Mouse (Mus musculus) cerebral cortex, adult 2 months (tissue): Measurements from ENCODE around the gene 4931428L18Rik.

Experiments
- WGBS: fragments of 180-500 bp; shearing (Covaris S2); methylation state at CpG from one replicate; pipeline ENCODE4 v1.1.7; 2018; 5-methylcytosine and 5-hydroxymethylcytosine counted together

The 4931428L18Rik gene

GRCm38 (mm10) chr1:31222564-31222963 is at the start of gene 4931428L18Rik, which contains the start of gene Pih1d3:
Gene 4931428L18Rik, minus strand, starts transcription at chr1:31222684.
Gene Pih1d3, plus strand, starts transcription at chr1:31222838.
- 76% methylated on average over 7 of the region's 7 CpGs for WGBS

GRCm38 (mm10) chr1:31260218-31260923 is 37.9 kb upstream of the 4931428L18Rik start:
- 33% methylated on average over 10 of the region's 10 CpGs for WGBS

GRCm38 (mm10) chr1:31220599-31221250 is 1.8 kb downstream of the 4931428L18Rik start:
- 83% methylated on average over 4 of the region's 4 CpGs for WGBS

GRCm38 (mm10) chr1:31214831-31215230 is 7.7 kb downstream of the 4931428L18Rik start:
- 90% methylated on average over 1 of the region's 1 CpGs for WGBS

- WGBS, result under 1% methylated on average over 5 of the region's 5 CpGs
Observed at GRCm38 (mm10) chr1:31210144-31210543, 12.3 kb downstream of the 4931428L18Rik start.

GRCm38 (mm10) chr1:31205770-31206169 is 16.7 kb downstream of the 4931428L18Rik start:
- WGBS, result 62% methylated on average over 3 of the region's 3 CpGs

GRCm38 (mm10) chr1:31205346-31205745 is 17.1 kb downstream of the 4931428L18Rik start:
- WGBS, result 39% methylated on average over 7 of the region's 7 CpGs

GRCm38 (mm10) chr1:31203771-31204170 is 18.7 kb downstream of the 4931428L18Rik start:
- 73% methylated on average over 10 of the region's 10 CpGs for WGBS

GRCm38 (mm10) chr1:31196959-31197358 is 25.5 kb downstream of the 4931428L18Rik start:
- WGBS, result 76% methylated on average over 3 of the region's 3 CpGs

- 88% methylated on average over 1 of the region's 1 CpGs for WGBS
Observed at GRCm38 (mm10) chr1:31195633-31196032, 26.9 kb downstream of the 4931428L18Rik start.

GRCm38 (mm10) chr1:31190237-31190866 is 32.1 kb downstream of the 4931428L18Rik start:
- WGBS, result 87% methylated on average over 10 of the region's 10 CpGs

GRCm38 (mm10) chr1:31178264-31178663 is 44.2 kb downstream of the 4931428L18Rik start:
- 15% methylated on average over 1 of the region's 1 CpGs for WGBS

- WGBS, result 79% methylated on average over 5 of the region's 5 CpGs
Observed at GRCm38 (mm10) chr1:31176101-31176500, 46.4 kb downstream of the 4931428L18Rik start, which contains the start of gene Lgsn. Gene Lgsn, plus strand, starts transcription at chr1:31176401.

GRCm38 (mm10) chr1:31175401-31175800 is 47.1 kb downstream of the 4931428L18Rik start:
- 79% methylated on average over 3 of the region's 3 CpGs for WGBS

GRCm38 (mm10) chr1:31165326-31166121 is 57.0 kb downstream of the 4931428L18Rik start:
- WGBS, result 89% methylated on average over 7 of the region's 7 CpGs

- whole genome bisulfite sequencing, result 85% methylated on average over 18 of the region's 18 CpGs
Observed at GRCm38 (mm10) chr1:31164527-31165189, 57.8 kb downstream of the 4931428L18Rik start.

- WGBS, result 65% methylated on average over 2 of the region's 2 CpGs
Observed at GRCm38 (mm10) chr1:31156884-31157283, 65.6 kb downstream of the 4931428L18Rik start.

- WGBS, result 93% methylated on average over 2 of the region's 2 CpGs
Observed at GRCm38 (mm10) chr1:31156185-31156584, 66.3 kb downstream of the 4931428L18Rik start.

GRCm38 (mm10) chr1:31153793-31154349 is 68.6 kb downstream of the 4931428L18Rik start:
- WGBS, result 19% methylated on average over 7 of the region's 7 CpGs

GRCm38 (mm10) chr1:31152799-31153426 is 69.6 kb downstream of the 4931428L18Rik start:
- WGBS, result 63% methylated on average over 2 of the region's 2 CpGs
